Mouse (Mus musculus) MN1 (cell line): ENCODE results near the gene Eif4a3.
"Not testable (repeated sequence)": the region's sequence is repeated elsewhere in the genome, so short reads cannot be mapped to it uniquely, and the experiment has no call there.

Source experiments
- DNase-seq: peaks from one replicate; pipeline ENCODE4 v3.0.0-alpha.2; 2016; ENCODE audit warnings: low spot score

Eif4a3 gene

DNA sequence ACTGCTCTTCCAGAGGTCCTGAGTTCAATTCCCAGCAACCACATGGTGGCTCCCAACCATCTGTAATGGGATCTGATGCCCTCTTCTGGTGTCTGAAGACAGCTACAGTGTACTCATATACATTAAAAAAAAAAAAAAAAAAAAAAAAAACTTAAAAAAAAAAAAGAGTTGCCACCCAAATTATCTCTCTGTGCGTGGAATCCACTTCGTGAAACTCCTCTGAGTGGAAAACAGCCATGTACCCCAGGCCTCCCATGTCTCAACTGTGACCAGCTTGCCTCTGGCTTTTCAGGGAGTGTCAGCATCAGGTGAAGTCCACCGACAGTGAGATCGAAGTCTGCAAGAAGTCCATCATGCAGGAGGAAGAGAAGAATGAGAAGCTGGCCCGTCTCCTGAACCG lies 54.3 kb downstream of the Eif4a3 start:
- not testable (repeated sequence) for DNase-seq

DNA sequence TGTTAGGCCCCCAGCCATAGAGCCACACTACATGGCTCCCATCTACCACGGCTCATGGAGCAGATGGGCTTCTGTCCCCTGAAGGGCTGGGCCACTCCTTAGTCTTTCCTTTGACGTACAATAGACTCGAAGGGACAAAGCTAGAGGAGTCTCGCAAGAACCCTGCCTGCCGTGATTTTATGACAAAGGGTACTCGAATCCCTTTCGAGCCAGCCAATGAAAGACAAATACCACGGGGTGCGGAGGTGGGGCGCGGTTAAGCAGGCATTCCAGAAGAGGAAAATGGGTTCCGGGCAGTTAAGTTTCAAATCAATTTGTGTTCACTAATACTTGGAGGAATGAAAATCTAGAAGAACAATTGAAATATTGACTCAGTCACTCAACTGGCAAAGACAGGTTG lies 60.4 kb downstream of the Eif4a3 start:
- DNase-seq: no peak
